Mouse (Mus musculus): ENCODE results near the gene Rhbdf2. TPM values are rescaled to one million over a fixed set of nuclear protein-coding genes. Genes with fewer than 3 reads are reported as not detected.

Rhbdf2 gene
- total RNA-seq, 1 experiment from 2014 or later = 55.6 TPM

- no peak for ATAC-seq (ENCODE audit: extremely low read depth, insufficient number of reproducible peaks, low FRiP score, poor library complexity, severe bottlenecking)
Measured at GRCm38 (mm10) chr11:116572756-116573543, 53.9 kb downstream of the Rhbdf2 start.

GRCm38 (mm10) chr11:116571767-116572679, 54.8 kb downstream of the Rhbdf2 start:
- ATAC-seq (ENCODE audit: extremely low read depth, insufficient number of reproducible peaks, low FRiP score, poor library complexity, severe bottlenecking) = no peak

- no peak for ATAC-seq (ENCODE audit: extremely low read depth, insufficient number of reproducible peaks, low FRiP score, poor library complexity, severe bottlenecking)
Measured at GRCm38 (mm10) chr11:116570821-116571220, 56.0 kb downstream of the Rhbdf2 start.

GRCm38 (mm10) chr11:116567531-116567930, 59.3 kb downstream of the Rhbdf2 start:
- no peak for ATAC-seq (ENCODE audit: extremely low read depth, insufficient number of reproducible peaks, low FRiP score, poor library complexity, severe bottlenecking)

GRCm38 (mm10) chr11:116565283-116566041, 61.4 kb downstream of the Rhbdf2 start:
- ATAC-seq (ENCODE audit: extremely low read depth, insufficient number of reproducible peaks, low FRiP score, poor library complexity, severe bottlenecking) = no peak

GRCm38 (mm10) chr11:116556308-116556707, 70.5 kb downstream of the Rhbdf2 start:
- no peak for ATAC-seq (ENCODE audit: extremely low read depth, insufficient number of reproducible peaks, low FRiP score, poor library complexity, severe bottlenecking)

- ATAC-seq (ENCODE audit: extremely low read depth, insufficient number of reproducible peaks, low FRiP score, poor library complexity, severe bottlenecking) = no peak
Measured at GRCm38 (mm10) chr11:116555572-116555971, 71.2 kb downstream of the Rhbdf2 start.

GRCm38 (mm10) chr11:116554171-116554878, 72.5 kb downstream of the Rhbdf2 start:
- 0 out of 2 replicates have a peak, but pooled peaks have one; percentile 33 for ATAC-seq (ENCODE audit: extremely low read depth, insufficient number of reproducible peaks, low FRiP score, poor library complexity, severe bottlenecking)

- no peak for ATAC-seq (ENCODE audit: extremely low read depth, insufficient number of reproducible peaks, low FRiP score, poor library complexity, severe bottlenecking)
Measured at GRCm38 (mm10) chr11:116552194-116552593, 74.6 kb downstream of the Rhbdf2 start.

GRCm38 (mm10) chr11:116550748-116551147, 76.1 kb downstream of the Rhbdf2 start:
- no peak for ATAC-seq (ENCODE audit: extremely low read depth, insufficient number of reproducible peaks, low FRiP score, poor library complexity, severe bottlenecking)

GRCm38 (mm10) chr11:116549273-116550038, 77.4 kb downstream of the Rhbdf2 start:
- ATAC-seq (ENCODE audit: extremely low read depth, insufficient number of reproducible peaks, low FRiP score, poor library complexity, severe bottlenecking) = no peak

GRCm38 (mm10) chr11:116548780-116549179, 78.0 kb downstream of the Rhbdf2 start:
- ATAC-seq (ENCODE audit: extremely low read depth, insufficient number of reproducible peaks, low FRiP score, poor library complexity, severe bottlenecking) = no peak

Other genes with a start within 250 kb of the Rhbdf2 start
- 16.0 and 17.0 TPM in 2 replicates for gene Rnf157, start 214.0 kb downstream of the Rhbdf2 start, total RNA-seq (2017)
- 82.2 and 89.0 TPM in 2 replicates for gene Ubald2, start 192.9 kb downstream of the Rhbdf2 start, total RNA-seq (2017)
- 0.25 TPM in 1 of 2 replicates, not detected in the other for gene Qrich2, start 160.8 kb downstream of the Rhbdf2 start, total RNA-seq (2017)
- 38.2 and 47.6 TPM in 2 replicates for gene Prpsap1, start 132.8 kb downstream of the Rhbdf2 start, total RNA-seq (2017)
- gene Sphk1, start 96.1 kb downstream of the Rhbdf2 start, total RNA-seq (2017) = not detected in 2 replicates
- 47.6 and 47.9 TPM in 2 replicates for gene Ube2o, start 45.6 kb downstream of the Rhbdf2 start, total RNA-seq (2017)
- gene Aanat, start 40.6 kb downstream of the Rhbdf2 start, total RNA-seq (2017) = not detected in 2 replicates
- not detected in 2 replicates for gene Prcd, start 26.5 kb upstream of the Rhbdf2 start, total RNA-seq (2017)
- gene Cygb, start 27.3 kb upstream of the Rhbdf2 start, total RNA-seq (2017) = 0.49 and 0.58 TPM in 2 replicates
- gene St6galnac1, start 148.5 kb upstream of the Rhbdf2 start, total RNA-seq (2017) = 0.37 and 0.47 TPM in 2 replicates
- 0.74 TPM in 1 of 2 replicates, not detected in the other for gene Mxra7, start 201.0 kb upstream of the Rhbdf2 start, total RNA-seq (2017)
- 74.9 and 78.8 TPM in 2 replicates for gene Mettl23, start 216.3 kb upstream of the Rhbdf2 start, total RNA-seq (2017)
- gene Jmjd6, start 216.4 kb upstream of the Rhbdf2 start, total RNA-seq (2017) = 66.5 and 70.1 TPM in 2 replicates
- gene Mfsd11, start 225.4 kb upstream of the Rhbdf2 start, total RNA-seq (2017) = 9.8 and 21.6 TPM in 2 replicates
- gene Srsf2, start 226.1 kb upstream of the Rhbdf2 start, total RNA-seq (2017) = 214 and 227 TPM in 2 replicates